Mouse (Mus musculus) layer of hippocampus, adult 6 months (tissue): Measurements from ENCODE around the gene Dlgap3. TPM values are rescaled to one million over a fixed set of nuclear protein-coding genes. Genes with fewer than 3 reads are reported as not detected.

Experiments used
- long read RNA-seq, 2 experiments: library from polyadenylated mRNA; unstranded; transcript quantifications; one replicate each; pipeline ENCODE4 v2.0.0; 2019 to 2020
- polyA plus RNA-seq: library from polyadenylated mRNA; unstranded; fragments of <200 nt; fragmentation: Nextera tagmentation; gene quantifications from 2 replicates; pipeline ENCODE4 v1.2.3, GENCODE M21; 2021

The Dlgap3 gene
- 12.6 and 16.3 TPM in 2 replicates for polyA plus RNA-seq
- long read RNA-seq, experiment 1, partial matches to known transcripts, result 14 of 26 reads
- long read RNA-seq, experiment 1, other reads (novel, unspliced or antisense), result 12 of 26 reads
- long read RNA-seq, experiment 2, transcript Dlgap3-201 (12 exons, 3,884 nt), result major isoform, 6 of 36 reads
- long read RNA-seq, experiment 2, partial matches to known transcripts, result 23 of 36 reads
- long read RNA-seq, experiment 2, other reads (novel, unspliced or antisense), result 7 of 36 reads

DNA sequence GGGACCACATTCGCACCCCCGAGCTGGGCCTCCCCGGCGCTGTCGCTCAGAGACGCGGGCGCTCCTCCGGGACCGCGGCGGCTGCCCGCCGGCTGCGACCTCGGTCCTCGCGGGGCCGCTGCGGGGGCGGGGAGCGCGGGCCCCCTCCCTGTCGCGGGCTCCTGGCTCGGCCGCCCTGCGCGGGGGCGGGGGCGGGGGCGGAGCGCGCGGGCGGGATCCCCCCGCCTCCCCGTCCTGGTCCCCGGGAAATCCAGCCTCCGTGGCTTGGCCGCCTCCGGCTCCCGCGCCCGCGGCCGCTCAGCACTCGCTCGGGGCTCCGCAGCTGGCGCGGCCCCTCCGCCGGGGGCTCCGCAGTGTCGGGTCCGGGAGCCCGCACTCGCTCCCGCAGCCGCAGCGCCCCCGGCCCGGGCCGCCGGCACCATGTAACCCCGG, at the start of gene Dlgap3:
Gene Dlgap3, plus strand, starts transcription at position 291 of the 432 bp plus-strand sequence.

DNA sequence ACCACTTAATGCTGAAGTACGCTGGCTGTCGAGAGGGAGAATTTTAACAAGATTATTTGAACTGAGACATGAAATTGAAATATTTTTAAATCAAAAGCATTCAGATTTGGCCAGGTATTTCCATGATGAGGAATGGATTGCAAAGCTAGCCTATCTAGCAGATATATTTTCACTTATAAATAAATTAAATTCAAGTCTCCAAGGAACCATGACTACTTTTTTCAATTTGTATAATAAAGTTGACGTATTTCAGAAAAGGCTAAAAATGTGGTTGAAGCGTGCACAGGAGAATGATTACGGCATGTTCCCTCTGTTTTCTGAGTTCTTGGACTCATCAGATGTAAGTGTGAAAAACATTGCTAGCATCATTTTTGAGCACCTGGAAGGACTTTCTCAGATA, 45.6 kb upstream of the Dlgap3 start, which contains the start of gene Tmem35b:
Gene Tmem35b, plus strand, starts transcription at position 301 of the 400 bp plus-strand sequence.

GRCm38 (mm10) chr4:127243552-127243951, 74.5 kb downstream of the Dlgap3 start, which contains the start of gene Smim12:
Gene Smim12, plus strand, starts transcription at chr4:127243784.

Other genes with a start within 250 kb of the Dlgap3 start
- gene Zmym4, start 201.1 kb upstream of the Dlgap3 start, polyA plus RNA-seq, result 6.0 and 6.1 TPM in 2 replicates
- gene Sfpq, start 147.9 kb upstream of the Dlgap3 start, polyA plus RNA-seq, result 11.8 and 13.0 TPM in 2 replicates
- gene Zmym1, start 108.1 kb upstream of the Dlgap3 start, polyA plus RNA-seq, result 6.7 and 10.9 TPM in 2 replicates
- 7.7 and 8.1 TPM in 2 replicates for gene Zmym6, start 91.8 kb upstream of the Dlgap3 start, polyA plus RNA-seq
- 4.1 and 4.9 TPM in 2 replicates for gene Tmem35b, start 45.5 kb upstream of the Dlgap3 start, polyA plus RNA-seq
- gene Smim12, start 74.6 kb downstream of the Dlgap3 start, polyA plus RNA-seq, result 176 and 180 TPM in 2 replicates
- 3.0 and 4.0 TPM in 2 replicates for gene Gja4, start 144.8 kb downstream of the Dlgap3 start, polyA plus RNA-seq
- 0.09 and 0.16 TPM in 2 replicates for gene Gjb3, start 161.6 kb downstream of the Dlgap3 start, polyA plus RNA-seq
- gene Gjb4, start 184.9 kb downstream of the Dlgap3 start, polyA plus RNA-seq, result 0.13 TPM in 1 of 2 replicates, not detected in the other
- gene Gjb5, start 189.0 kb downstream of the Dlgap3 start, polyA plus RNA-seq, result 0.08 TPM in 1 of 2 replicates, not detected in the other